Mouse (Mus musculus) erythroblast, embryonic 14.5 days (primary cell): Measurements from ENCODE around the gene Rundc3a.

ENCODE experiments used
- GATA1 ChIP-seq: IDR thresholded peaks from 2 replicates; pipeline ENCODE4 v1.6.1; 2012; ENCODE audit warnings: low read length, inconsistent platforms, mixed read lengths
- TAL1 ChIP-seq: IDR thresholded peaks from 3 replicates; pipeline ENCODE4 v1.6.1; 2012; ENCODE audit warnings: low read length, inconsistent platforms, mixed read lengths

GRCm38 (mm10) chr11:102398007-102398825 is 5.0 kb downstream of the Rundc3a start:
- TF ChIP-seq GATA1 (no peak), TAL1 (no peak)
